Mouse (Mus musculus): ENCODE measurements around the gene Gabrr3. TPM values are rescaled to one million over a fixed set of nuclear protein-coding genes. Genes with fewer than 3 reads are reported as not detected.
A peak's percentile ranks its signal among the peaks of the same experiment; 100 is the strongest.

Gabrr3 gene
- polyA plus RNA-seq (2014; fragmentation: Nextera tagmentation; extraction: Ambion mirVana) = not detected in 2 replicates

GRCm38 (mm10) chr16:59407032-59407431, at the start of gene Gabrr3:
TSS of gene Gabrr3 (plus strand) at chr16:59407332.
- no peaks in the 10 kb centered on the region for H3K36me3 ChIP-seq (ENCODE audit: control insufficient read depth, insufficient read depth, low read length)
- no peak within 1 kb of the TSS for H3K4me2 ChIP-seq (replicated peaks; ENCODE audit: low read depth, low read length)
- no peak within 1 kb of the TSS for H3K4me3 ChIP-seq (ENCODE audit: low read length)
- no peak within 1 kb of the TSS for H3K27ac ChIP-seq (ENCODE audit: low read depth, low read length)
- no peaks in the 10 kb centered on the region for H3K4me1 ChIP-seq (ENCODE audit: control insufficient read depth, insufficient read depth, low read length)
- no peak for ATAC-seq (ENCODE audit: low FRiP score, low TSS enrichment)
- WGBS = 82% methylated on average over 5 of the region's 5 CpGs
- no peaks in the 10 kb centered on the region for H3K9me3 ChIP-seq (ENCODE audit: control insufficient read depth, low read length)
- no peaks in the 10 kb centered on the region for H3K27me3 ChIP-seq (ENCODE audit: control insufficient read depth, insufficient read depth, low read length)
- no peak within 1 kb of the TSS for H3K9ac ChIP-seq (ENCODE audit: low read depth, low read length)

GRCm38 (mm10) chr16:59363893-59364292, 43.2 kb upstream of the Gabrr3 start, which contains the start of gene Olfr209:
TSS of gene Olfr209 (minus strand) at chr16:59363993.
- Histone ChIP-seq H3K4me3 (ENCODE audit: low read length) (no peak within 1 kb of the TSS), H3K9me3 (ENCODE audit: control insufficient read depth, low read length) (no peaks in the 10 kb centered on the region), H3K4me1 (ENCODE audit: control insufficient read depth, insufficient read depth, low read length) (no peaks in the 10 kb centered on the region), H3K36me3 (ENCODE audit: control insufficient read depth, insufficient read depth, low read length) (no peaks in the 10 kb centered on the region), H3K9ac (ENCODE audit: low read depth, low read length) (no peak within 1 kb of the TSS), H3K27ac (ENCODE audit: low read depth, low read length) (no peak within 1 kb of the TSS), H3K27me3 (ENCODE audit: control insufficient read depth, insufficient read depth, low read length) (no peaks in the 10 kb centered on the region), H3K4me2 (replicated peaks; ENCODE audit: low read depth, low read length) (no peak within 1 kb of the TSS)
- 87% methylated on average over 2 of the region's 2 CpGs for WGBS
- no peak for ATAC-seq (ENCODE audit: low FRiP score, low TSS enrichment)

GRCm38 (mm10) chr16:59393300-59393699, 13.8 kb upstream of the Gabrr3 start:
- Histone ChIP-seq H3K27me3 (ENCODE audit: control insufficient read depth, insufficient read depth, low read length) (no peaks in the 10 kb centered on the region), H3K36me3 (ENCODE audit: control insufficient read depth, insufficient read depth, low read length) (no peaks in the 10 kb centered on the region), H3K4me2 (replicated peaks; ENCODE audit: low read depth, low read length) (no peak overlapping the region), H3K4me3 (ENCODE audit: low read length) (no peak overlapping the region), H3K4me1 (ENCODE audit: control insufficient read depth, insufficient read depth, low read length) (no peaks in the 10 kb centered on the region), H3K27ac (ENCODE audit: low read depth, low read length) (no peak overlapping the region), H3K9ac (ENCODE audit: low read depth, low read length) (no peak overlapping the region), H3K9me3 (ENCODE audit: control insufficient read depth, low read length) (no peaks in the 10 kb centered on the region)
- no peak for ATAC-seq (ENCODE audit: low FRiP score, low TSS enrichment)
- 71% methylated on average over 3 of the region's 3 CpGs for WGBS

GRCm38 (mm10) chr16:59401102-59401501, 6.0 kb upstream of the Gabrr3 start:
- Histone ChIP-seq H3K36me3 (ENCODE audit: control insufficient read depth, insufficient read depth, low read length) (no peaks in the 10 kb centered on the region), H3K4me2 (replicated peaks; ENCODE audit: low read depth, low read length) (no peak overlapping the region), H3K9ac (ENCODE audit: low read depth, low read length) (no peak overlapping the region), H3K4me1 (ENCODE audit: control insufficient read depth, insufficient read depth, low read length) (no peaks in the 10 kb centered on the region), H3K9me3 (ENCODE audit: control insufficient read depth, low read length) (no peaks in the 10 kb centered on the region), H3K27ac (ENCODE audit: low read depth, low read length) (no peak overlapping the region), H3K4me3 (ENCODE audit: low read length) (no peak overlapping the region), H3K27me3 (ENCODE audit: control insufficient read depth, insufficient read depth, low read length) (no peaks in the 10 kb centered on the region)
- WGBS = 75% methylated on average over 7 of the region's 7 CpGs
- ATAC-seq (ENCODE audit: low FRiP score, low TSS enrichment) = no peak

- ATAC-seq (ENCODE audit: low FRiP score, low TSS enrichment) = peak; percentile 43; the same call in 1 of the 2 replicates
- H3K27me3 ChIP-seq (ENCODE audit: control insufficient read depth, insufficient read depth, low read length) = no peaks in the 10 kb centered on the region
- no peak overlapping the region for H3K4me2 ChIP-seq (replicated peaks; ENCODE audit: low read depth, low read length)
- 76% methylated on average over 4 of the region's 4 CpGs for WGBS
- no peaks in the 10 kb centered on the region for H3K9me3 ChIP-seq (ENCODE audit: control insufficient read depth, low read length)
- no peak overlapping the region for H3K27ac ChIP-seq (ENCODE audit: low read depth, low read length)
- no peaks in the 10 kb centered on the region for H3K4me1 ChIP-seq (ENCODE audit: control insufficient read depth, insufficient read depth, low read length)
- no peak overlapping the region for H3K4me3 ChIP-seq (ENCODE audit: low read length)
- no peak overlapping the region for H3K9ac ChIP-seq (ENCODE audit: low read depth, low read length)
- H3K36me3 ChIP-seq (ENCODE audit: control insufficient read depth, insufficient read depth, low read length) = no peaks in the 10 kb centered on the region
Observed at GRCm38 (mm10) chr16:59401985-59402384, 5.1 kb upstream of the Gabrr3 start.

GRCm38 (mm10) chr16:59403684-59404083, 3.4 kb upstream of the Gabrr3 start:
- no peaks in the 10 kb centered on the region for H3K9me3 ChIP-seq (ENCODE audit: control insufficient read depth, low read length)
- WGBS = 16% methylated on average over 4 of the region's 4 CpGs
- H3K4me3 ChIP-seq (ENCODE audit: low read length) = no peak overlapping the region
- H3K4me2 ChIP-seq (replicated peaks; ENCODE audit: low read depth, low read length) = no peak overlapping the region
- H3K27me3 ChIP-seq (ENCODE audit: control insufficient read depth, insufficient read depth, low read length) = no peaks in the 10 kb centered on the region
- H3K9ac ChIP-seq (ENCODE audit: low read depth, low read length) = no peak overlapping the region
- H3K27ac ChIP-seq (ENCODE audit: low read depth, low read length) = no peak overlapping the region
- ATAC-seq (ENCODE audit: low FRiP score, low TSS enrichment) = peak; percentile 69; the same call in 1 of the 2 replicates
- H3K36me3 ChIP-seq (ENCODE audit: control insufficient read depth, insufficient read depth, low read length) = no peaks in the 10 kb centered on the region
- no peaks in the 10 kb centered on the region for H3K4me1 ChIP-seq (ENCODE audit: control insufficient read depth, insufficient read depth, low read length)

GRCm38 (mm10) chr16:59404798-59405197, 2.3 kb upstream of the Gabrr3 start:
- 54% methylated on average over 9 of the region's 9 CpGs for WGBS
- ATAC-seq (ENCODE audit: low FRiP score, low TSS enrichment) = no peak
- H3K4me1 ChIP-seq (ENCODE audit: control insufficient read depth, insufficient read depth, low read length) = no peaks in the 10 kb centered on the region
- H3K4me3 ChIP-seq (ENCODE audit: low read length) = no peak overlapping the region
- no peak overlapping the region for H3K9ac ChIP-seq (ENCODE audit: low read depth, low read length)
- H3K9me3 ChIP-seq (ENCODE audit: control insufficient read depth, low read length) = no peaks in the 10 kb centered on the region
- no peaks in the 10 kb centered on the region for H3K27me3 ChIP-seq (ENCODE audit: control insufficient read depth, insufficient read depth, low read length)
- H3K36me3 ChIP-seq (ENCODE audit: control insufficient read depth, insufficient read depth, low read length) = no peaks in the 10 kb centered on the region
- H3K27ac ChIP-seq (ENCODE audit: low read depth, low read length) = no peak overlapping the region
- H3K4me2 ChIP-seq (replicated peaks; ENCODE audit: low read depth, low read length) = no peak overlapping the region

GRCm38 (mm10) chr16:59409341-59409748, 2.2 kb downstream of the Gabrr3 start:
- Histone ChIP-seq H3K27ac (ENCODE audit: low read depth, low read length) (no peak overlapping the region), H3K4me3 (ENCODE audit: low read length) (no peak overlapping the region), H3K4me1 (ENCODE audit: control insufficient read depth, insufficient read depth, low read length) (no peaks in the 10 kb centered on the region), H3K9ac (ENCODE audit: low read depth, low read length) (no peak overlapping the region), H3K9me3 (ENCODE audit: control insufficient read depth, low read length) (no peaks in the 10 kb centered on the region), H3K4me2 (replicated peaks; ENCODE audit: low read depth, low read length) (no peak overlapping the region), H3K27me3 (ENCODE audit: control insufficient read depth, insufficient read depth, low read length) (no peaks in the 10 kb centered on the region), H3K36me3 (ENCODE audit: control insufficient read depth, insufficient read depth, low read length) (no peaks in the 10 kb centered on the region)
- 63% methylated on average over 15 of the region's 15 CpGs for WGBS
- ATAC-seq (ENCODE audit: low FRiP score, low TSS enrichment) = no peak

- no peaks in the 10 kb centered on the region for H3K4me1 ChIP-seq (ENCODE audit: control insufficient read depth, insufficient read depth, low read length)
- no peaks in the 10 kb centered on the region for H3K36me3 ChIP-seq (ENCODE audit: control insufficient read depth, insufficient read depth, low read length)
- no peak overlapping the region for H3K27ac ChIP-seq (ENCODE audit: low read depth, low read length)
- no peak overlapping the region for H3K4me2 ChIP-seq (replicated peaks; ENCODE audit: low read depth, low read length)
- 71% methylated on average over 2 of the region's 2 CpGs for WGBS
- no peak for ATAC-seq (ENCODE audit: low FRiP score, low TSS enrichment)
- H3K9ac ChIP-seq (ENCODE audit: low read depth, low read length) = no peak overlapping the region
- no peak overlapping the region for H3K4me3 ChIP-seq (ENCODE audit: low read length)
- H3K9me3 ChIP-seq (ENCODE audit: control insufficient read depth, low read length) = no peaks in the 10 kb centered on the region
- H3K27me3 ChIP-seq (ENCODE audit: control insufficient read depth, insufficient read depth, low read length) = no peaks in the 10 kb centered on the region
Observed at GRCm38 (mm10) chr16:59409800-59410199, 2.7 kb downstream of the Gabrr3 start.

Measured in kidney, embryonic 14.5 days (tissue).